Mouse (Mus musculus) embryonic facial prominence, embryonic 13.5 days (tissue): ENCODE results near the gene Olfm2. TPM values are rescaled to one million over a fixed set of nuclear protein-coding genes. Genes with fewer than 3 reads are reported as not detected.
"Not testable (repeated sequence)": the region's sequence is repeated elsewhere in the genome, so short reads cannot be mapped to it uniquely, and the experiment has no call there.

ENCODE experiments used
- ATAC-seq: fragments of 200-750 bp; cut with Nextera tagmentation; 2 replicates; pipeline ENCODE4 v1.8.0; 2017; ENCODE audit warnings: low read depth; ENCODE audit not compliant: insufficient number of reproducible peaks, insufficient read depth, low FRiP score, low TSS enrichment
- H3K27ac ChIP-seq: fragments of 300-500 bp; sonication (generic); 2 replicates; pipeline ENCODE4 v1.5.1; 2015; ENCODE audit warnings: moderate library complexity, mild to moderate bottlenecking, inconsistent platforms
- H3K27me3 ChIP-seq: fragments of 300-500 bp; sonication (generic); 2 replicates; pipeline ENCODE4 v1.6.1; 2015; ENCODE audit warnings: mild to moderate bottlenecking, inconsistent platforms
- H3K36me3 ChIP-seq: fragments of 300-500 bp; sonication (generic); 2 replicates; pipeline ENCODE4 v1.6.1; 2015; ENCODE audit warnings: mild to moderate bottlenecking, inconsistent platforms
- H3K4me1 ChIP-seq: fragments of 300-500 bp; sonication (generic); 2 replicates; pipeline ENCODE4 v1.6.1; 2015; ENCODE audit warnings: inconsistent platforms
- H3K4me2 ChIP-seq: fragments of 300-500 bp; sonication (generic); 2 replicates; pipeline ENCODE4 v1.6.1; 2015; ENCODE audit warnings: moderate library complexity, mild to moderate bottlenecking, inconsistent platforms
- H3K4me3 ChIP-seq: fragments of 300-500 bp; sonication (generic); 2 replicates; pipeline ENCODE4 v1.5.1; 2015; ENCODE audit warnings: mild to moderate bottlenecking, inconsistent platforms
- H3K9ac ChIP-seq: fragments of 300-500 bp; sonication (generic); 2 replicates; pipeline ENCODE4 v1.6.1; 2015; ENCODE audit warnings: mild to moderate bottlenecking, inconsistent platforms
- H3K9me3 ChIP-seq: fragments of 300-500 bp; sonication (generic); 2 replicates; pipeline ENCODE4 v1.6.1; 2016; ENCODE audit warnings: inconsistent platforms
- WGBS: fragments of 180-500 bp; shearing (Covaris S2); methylation state at CpG from one replicate; pipeline ENCODE4 v1.1.7; 2015; ENCODE audit warnings: mixed read lengths; 5-methylcytosine and 5-hydroxymethylcytosine counted together
- polyA plus RNA-seq: library from polyadenylated mRNA; unstranded; fragments of >200 nt; fragmentation: Nextera tagmentation; extraction: Ambion mirVana; gene quantifications from 2 replicates; pipeline ENCODE4 v1.2.1, GENCODE M21; 2015

Gene Olfm2
- polyA plus RNA-seq, 1 experiment from 2014 or later = 15.9 TPM

DNA sequence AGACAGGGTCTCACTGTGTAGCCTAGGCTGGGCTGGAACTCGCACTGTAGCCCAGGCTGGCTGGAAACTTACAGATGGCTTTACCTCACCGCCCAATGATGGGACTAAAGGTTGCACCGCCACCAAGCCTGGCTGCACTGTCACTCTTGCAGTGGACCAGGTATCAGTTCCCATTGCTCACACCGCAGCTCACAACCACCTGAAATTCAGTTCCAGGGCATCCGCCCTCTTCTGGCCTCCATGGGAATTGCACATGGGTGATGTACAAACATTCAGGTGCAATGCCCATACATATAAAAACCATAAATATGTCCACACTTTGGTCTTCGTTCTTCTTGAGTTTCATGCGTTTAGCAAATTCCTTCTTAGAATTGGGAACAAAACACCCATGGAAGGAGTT is 30.8 kb downstream of the Olfm2 start:
- H3K27me3 ChIP-seq = no peaks in the 10 kb centered on the region
- no peak overlapping the region for H3K4me2 ChIP-seq
- H3K27ac ChIP-seq = no peak overlapping the region
- no peaks in the 10 kb centered on the region for H3K9me3 ChIP-seq
- no peak overlapping the region for H3K4me3 ChIP-seq
- H3K4me1 ChIP-seq = no peaks in the 10 kb centered on the region
- 72% methylated on average over 7 of the region's 7 CpGs for WGBS
- H3K9ac ChIP-seq = no peak overlapping the region
- H3K36me3 ChIP-seq = no peaks in the 10 kb centered on the region
- 0 out of 2 replicates have a peak, but pooled peaks have one; percentile 26 for ATAC-seq

DNA sequence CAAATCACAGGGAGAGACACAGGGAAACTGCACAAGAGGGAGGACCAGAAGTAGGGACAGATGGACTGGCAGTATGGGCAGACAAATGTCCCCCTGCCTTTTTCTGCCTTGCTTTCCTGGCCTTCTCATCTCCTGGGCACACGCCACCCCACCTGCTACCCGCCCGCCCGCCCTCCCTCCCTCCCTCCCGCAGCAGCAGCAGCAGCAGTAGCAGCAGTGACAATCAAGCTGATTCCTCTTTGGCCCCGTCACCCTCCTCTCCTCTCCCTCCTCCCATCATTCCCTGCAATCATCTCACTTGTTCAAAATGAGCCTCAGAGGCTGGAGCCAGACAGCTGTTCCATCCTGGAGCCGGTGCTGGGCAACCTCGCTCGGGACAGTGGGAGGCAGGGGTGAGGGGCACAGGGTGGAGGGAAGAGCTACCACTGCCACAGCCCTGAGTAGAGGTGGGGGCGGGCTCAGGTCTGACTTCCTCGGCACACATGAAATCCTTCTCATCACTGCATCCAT is 32.6 kb downstream of the Olfm2 start:
- Histone ChIP-seq H3K4me2 (no peak overlapping the region), H3K4me3 (no peak overlapping the region), H3K27ac (no peak overlapping the region), H3K9ac (no peak overlapping the region), H3K9me3 (no peaks in the 10 kb centered on the region), H3K36me3 (no peaks in the 10 kb centered on the region), H3K4me1 (no peaks in the 10 kb centered on the region), H3K27me3 (no peaks in the 10 kb centered on the region)
- 29% methylated on average over 7 of the region's 11 CpGs for WGBS
- ATAC-seq = no peak

DNA sequence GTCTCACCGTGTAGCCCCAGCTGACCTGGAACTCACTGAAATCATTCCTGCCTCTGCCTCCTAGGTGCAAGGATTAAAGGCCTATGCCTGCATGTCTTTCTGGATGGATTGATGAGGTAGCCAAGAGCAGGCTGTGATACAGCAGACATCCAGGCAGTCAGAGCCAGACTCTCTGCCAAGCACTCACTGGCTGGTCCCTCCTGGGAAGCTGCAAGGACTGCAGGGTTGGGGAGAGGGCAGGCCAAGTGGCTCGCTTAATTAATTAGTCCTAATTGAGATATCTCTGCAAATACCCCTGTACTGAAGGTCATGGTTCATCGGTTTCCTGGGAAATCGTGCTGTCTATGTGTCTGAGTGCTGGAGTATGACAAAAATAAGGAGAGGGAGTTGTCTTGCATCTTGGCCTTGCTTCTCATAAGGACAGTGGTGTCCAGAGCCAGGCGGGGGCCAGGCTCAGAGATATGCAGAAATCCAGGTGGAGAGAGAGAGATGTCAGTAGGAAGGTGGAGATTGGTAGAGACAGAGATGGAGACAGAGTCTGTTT is 33.1 kb downstream of the Olfm2 start:
- Histone ChIP-seq H3K9ac (no peak overlapping the region), H3K36me3 (no peaks in the 10 kb centered on the region), H3K4me3 (no peak overlapping the region), H3K4me2 (no peak overlapping the region), H3K4me1 (no peaks in the 10 kb centered on the region), H3K9me3 (no peaks in the 10 kb centered on the region), H3K27ac (no peak overlapping the region), H3K27me3 (no peaks in the 10 kb centered on the region)
- 70% methylated on average over 5 of the region's 5 CpGs for WGBS
- no peak for ATAC-seq

DNA sequence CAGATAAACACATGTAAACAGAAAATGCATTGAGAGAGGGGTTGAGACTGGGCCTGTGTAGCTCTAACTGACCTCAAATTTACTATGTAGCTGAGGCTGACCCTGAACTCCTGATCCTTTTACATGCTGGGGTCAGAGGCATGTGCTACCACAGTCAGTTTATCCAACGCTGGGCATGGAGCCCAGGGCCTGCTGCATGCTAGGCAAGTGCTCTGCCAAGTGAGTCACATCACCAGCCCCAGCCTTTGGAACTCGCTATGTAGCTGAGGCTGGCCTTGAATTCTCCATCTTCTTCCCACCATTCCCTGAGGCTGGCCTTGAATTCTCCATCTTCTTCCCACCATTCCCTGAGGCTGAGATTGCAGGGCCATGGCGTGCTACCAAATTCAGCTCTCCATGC is 35.7 kb downstream of the Olfm2 start:
- Histone ChIP-seq H3K36me3 (no peaks in the 10 kb centered on the region), H3K9ac (no peak overlapping the region), H3K4me1 (no peaks in the 10 kb centered on the region), H3K4me2 (no peak overlapping the region), H3K9me3 (no peaks in the 10 kb centered on the region), H3K27ac (no peak overlapping the region), H3K4me3 (no peak overlapping the region), H3K27me3 (no peaks in the 10 kb centered on the region)
- no peak for ATAC-seq
- 82% methylated on average over 3 of the region's 3 CpGs for WGBS

DNA sequence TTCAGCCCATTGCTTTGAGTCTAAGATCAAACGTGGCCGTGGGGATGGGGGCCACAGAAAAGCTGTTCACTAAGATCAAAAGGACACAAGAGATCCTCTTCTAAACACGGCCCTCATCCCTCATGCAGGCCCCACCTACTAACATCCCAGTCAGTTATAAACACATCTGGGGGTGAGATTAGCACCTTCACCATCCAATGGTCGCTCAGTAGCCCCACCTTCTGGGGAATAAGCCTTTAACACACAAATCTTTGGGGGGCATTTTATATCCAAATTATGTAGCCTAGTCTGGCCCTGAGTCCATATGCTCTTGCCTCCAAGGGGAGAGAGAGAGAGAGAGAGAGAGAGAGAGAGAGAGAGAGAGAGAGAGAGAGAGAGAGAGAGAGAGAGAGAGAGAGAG is 40.2 kb downstream of the Olfm2 start:
- no peak overlapping the region for H3K9ac ChIP-seq
- H3K36me3 ChIP-seq = no peaks in the 10 kb centered on the region
- no peaks in the 10 kb centered on the region for H3K4me1 ChIP-seq
- H3K4me2 ChIP-seq = no peak overlapping the region
- H3K27ac ChIP-seq = no peak overlapping the region
- 49% methylated on average over 4 of the region's 4 CpGs for WGBS
- H3K4me3 ChIP-seq = no peak overlapping the region
- no peaks in the 10 kb centered on the region for H3K27me3 ChIP-seq
- no peak for ATAC-seq
- no peaks in the 10 kb centered on the region for H3K9me3 ChIP-seq

DNA sequence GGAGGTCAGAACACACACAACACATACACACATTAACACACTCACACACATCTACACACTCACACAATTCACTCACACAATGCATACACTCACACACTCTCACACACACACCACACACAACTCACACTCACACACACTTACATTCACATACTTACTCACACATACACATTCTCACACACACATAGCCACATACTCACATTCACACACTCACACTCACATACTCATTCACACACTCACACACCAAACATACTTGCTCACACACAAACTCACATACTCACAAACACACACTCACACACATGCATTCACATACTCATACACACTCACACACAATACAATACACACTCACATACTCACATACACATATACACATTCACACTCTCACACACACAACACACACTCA is 40.7 kb downstream of the Olfm2 start:
- H3K4me1 ChIP-seq = no peaks in the 10 kb centered on the region
- no peaks in the 10 kb centered on the region for H3K36me3 ChIP-seq
- no peak for ATAC-seq
- H3K27me3 ChIP-seq = no peaks in the 10 kb centered on the region
- no peaks in the 10 kb centered on the region for H3K9me3 ChIP-seq
- H3K27ac ChIP-seq = no peak overlapping the region
- no peak overlapping the region for H3K4me2 ChIP-seq
- no peak overlapping the region for H3K4me3 ChIP-seq
- no peak overlapping the region for H3K9ac ChIP-seq

DNA sequence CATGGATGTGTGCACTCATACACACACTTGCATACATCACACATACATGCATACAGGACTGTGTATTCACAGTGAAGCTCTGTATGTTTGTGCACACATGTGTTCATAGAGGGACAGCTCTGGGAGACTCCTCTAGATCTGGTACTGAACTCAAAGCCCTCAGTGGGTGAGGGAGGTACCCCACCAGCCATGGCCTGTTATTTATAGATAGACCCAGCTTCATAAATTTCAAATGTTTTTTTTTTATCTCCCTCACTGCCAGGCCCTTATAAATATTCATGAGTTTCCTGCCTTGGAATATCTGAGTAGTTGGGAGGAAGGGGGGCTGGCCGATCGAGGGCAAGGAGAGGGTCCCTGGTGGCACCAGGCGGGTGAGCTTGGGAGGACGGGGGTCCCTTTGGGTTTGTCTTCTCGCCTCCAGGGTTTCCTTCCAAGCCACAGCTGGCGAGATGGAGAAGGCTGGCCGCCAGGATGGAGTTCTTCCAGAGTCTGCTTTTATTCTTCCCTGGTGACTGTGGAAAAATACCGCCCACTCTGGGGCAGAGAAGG is 42.2 kb downstream of the Olfm2 start:
- H3K27ac ChIP-seq = no peak overlapping the region
- no peaks in the 10 kb centered on the region for H3K4me1 ChIP-seq
- no peak for ATAC-seq
- no peak overlapping the region for H3K4me2 ChIP-seq
- no peaks in the 10 kb centered on the region for H3K27me3 ChIP-seq
- no peak overlapping the region for H3K4me3 ChIP-seq
- WGBS = 66% methylated on average over 8 of the region's 8 CpGs
- H3K9me3 ChIP-seq = no peaks in the 10 kb centered on the region
- no peak overlapping the region for H3K9ac ChIP-seq
- no peaks in the 10 kb centered on the region for H3K36me3 ChIP-seq

DNA sequence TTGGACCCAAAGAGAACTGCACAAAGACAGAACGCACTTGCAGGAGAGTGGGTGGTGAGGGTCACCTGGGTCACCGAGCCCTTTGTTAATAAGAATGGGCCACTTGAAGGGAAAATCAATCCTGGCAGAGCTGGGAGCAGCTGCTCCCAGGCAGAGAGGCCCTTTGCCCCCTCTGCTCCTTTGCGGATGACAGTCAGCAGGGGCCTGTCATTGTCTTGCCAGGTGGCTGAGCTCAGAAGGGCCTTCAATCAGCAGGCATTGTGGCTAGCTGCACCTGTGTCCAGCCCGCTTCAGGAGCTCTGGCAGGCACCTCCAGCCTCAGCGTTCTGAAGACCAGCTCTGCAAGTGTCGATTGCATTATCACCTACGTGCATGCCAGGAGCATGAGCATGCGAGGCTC is 48.7 kb downstream of the Olfm2 start:
- no peak for ATAC-seq
- Histone ChIP-seq H3K27ac (no peak overlapping the region), H3K4me2 (no peak overlapping the region), H3K4me3 (no peak overlapping the region), H3K36me3 (no peaks in the 10 kb centered on the region), H3K9ac (no peak overlapping the region), H3K9me3 (no peaks in the 10 kb centered on the region), H3K27me3 (peaks cover 37% of the 10 kb centered on the region), H3K4me1 (peaks cover 8% of the 10 kb centered on the region)
- whole genome bisulfite sequencing = 33% methylated on average over 8 of the region's 8 CpGs

DNA sequence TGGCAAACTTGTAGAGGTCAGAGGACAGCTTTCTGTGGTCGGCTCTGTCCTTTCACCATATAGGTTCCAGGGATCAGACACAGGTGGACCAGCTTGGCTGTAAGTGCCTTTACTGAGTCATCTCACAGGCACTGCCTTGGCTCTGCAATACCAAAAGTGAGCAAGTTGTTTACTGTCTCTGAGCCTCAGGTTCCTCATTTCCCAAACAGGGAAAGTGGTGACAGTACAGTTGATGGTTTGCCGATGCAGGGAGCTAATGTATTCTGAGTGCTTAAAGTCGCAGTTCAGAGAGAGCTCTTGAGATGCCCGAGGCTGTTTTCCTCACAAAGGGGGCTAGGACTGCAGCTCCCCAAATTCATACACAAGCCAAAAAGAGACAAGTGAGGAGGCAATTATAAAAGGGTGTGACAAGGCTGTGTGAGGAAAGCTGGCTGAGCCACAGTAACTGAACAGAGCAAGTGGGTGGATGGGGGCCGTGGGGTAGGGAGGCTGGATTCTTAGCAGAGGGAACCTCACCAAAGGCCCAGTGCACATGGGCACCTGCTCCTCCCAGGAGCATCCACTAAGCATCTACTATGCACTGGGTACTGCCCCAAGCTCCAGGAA is 49.9 kb downstream of the Olfm2 start:
- peaks cover 37% of the 10 kb centered on the region for H3K27me3 ChIP-seq

DNA sequence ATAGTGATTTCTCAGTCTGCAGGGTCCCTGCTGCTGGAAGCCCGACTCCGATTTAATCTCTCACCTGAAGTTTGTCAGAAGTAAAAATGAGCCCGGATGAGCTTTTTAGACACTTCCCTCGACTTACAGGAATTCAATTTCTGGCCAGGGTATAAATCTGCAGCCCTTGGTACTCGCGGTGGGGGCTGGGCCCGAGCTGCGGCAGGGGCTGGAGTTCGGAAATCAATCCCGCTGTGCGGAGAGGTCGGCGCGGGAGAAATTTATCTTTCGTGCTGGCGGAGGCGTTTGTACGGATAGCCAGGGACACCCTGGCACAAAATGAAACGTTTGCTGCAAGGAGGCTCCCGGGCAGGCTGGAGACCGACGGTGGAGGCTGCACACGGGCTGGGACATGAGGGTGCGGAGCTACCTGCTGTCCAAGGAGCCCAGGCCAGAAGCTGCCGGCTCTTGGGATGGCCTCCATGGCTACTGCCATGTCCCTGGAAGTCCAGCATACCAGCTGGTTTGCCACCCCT is 51.4 kb downstream of the Olfm2 start:
- Histone ChIP-seq H3K4me3 (peak overlapping the region; percentile 32), H3K4me2 (peak overlapping the region; percentile 58), H3K4me1 (peaks cover 8% of the 10 kb centered on the region), H3K27me3 (peaks cover 37% of the 10 kb centered on the region), H3K27ac (no peak overlapping the region), H3K36me3 (no peaks in the 10 kb centered on the region), H3K9ac (peak overlapping the region; percentile 67), H3K9me3 (no peaks in the 10 kb centered on the region)
- no peak for ATAC-seq
- WGBS = 3% methylated on average over 25 of the region's 25 CpGs

More for the DNA sequence above, 49.9 kb downstream of the Olfm2 start:
- Histone ChIP-seq H3K4me3 (no peak overlapping the region), H3K9me3 (no peaks in the 10 kb centered on the region), H3K9ac (no peak overlapping the region), H3K4me2 (no peak overlapping the region), H3K36me3 (no peaks in the 10 kb centered on the region), H3K4me1 (peaks cover 8% of the 10 kb centered on the region), H3K27ac (no peak overlapping the region)
- ATAC-seq = no peak
- WGBS = 58% methylated on average over 5 of the region's 5 CpGs

DNA sequence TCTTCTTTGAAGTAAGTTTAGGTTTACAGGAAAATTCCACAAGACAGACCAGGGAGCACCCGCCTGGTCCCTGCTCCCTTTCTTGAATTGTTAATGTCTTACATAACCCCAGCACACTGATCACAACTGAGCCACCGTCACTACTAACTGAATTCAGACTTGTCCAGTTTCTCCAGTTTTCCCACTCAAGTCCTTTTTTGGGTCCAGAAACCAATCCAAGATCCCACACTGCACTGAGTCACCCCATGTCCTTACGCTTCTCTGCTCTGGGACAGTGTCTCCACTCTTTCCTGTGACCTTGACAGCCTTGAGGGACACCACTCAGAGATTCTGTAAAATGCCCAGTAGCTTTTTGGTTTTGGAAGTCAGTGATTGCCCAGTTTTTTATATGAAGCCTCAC is 53.3 kb downstream of the Olfm2 start:
- Histone ChIP-seq H3K27ac (no peak overlapping the region), H3K27me3 (peaks cover 37% of the 10 kb centered on the region), H3K4me1 (peaks cover 8% of the 10 kb centered on the region), H3K4me2 (no peak overlapping the region), H3K36me3 (no peaks in the 10 kb centered on the region), H3K4me3 (no peak overlapping the region), H3K9me3 (no peaks in the 10 kb centered on the region), H3K9ac (no peak overlapping the region)
- 81% methylated on average over 3 of the region's 3 CpGs for WGBS
- no peak for ATAC-seq

DNA sequence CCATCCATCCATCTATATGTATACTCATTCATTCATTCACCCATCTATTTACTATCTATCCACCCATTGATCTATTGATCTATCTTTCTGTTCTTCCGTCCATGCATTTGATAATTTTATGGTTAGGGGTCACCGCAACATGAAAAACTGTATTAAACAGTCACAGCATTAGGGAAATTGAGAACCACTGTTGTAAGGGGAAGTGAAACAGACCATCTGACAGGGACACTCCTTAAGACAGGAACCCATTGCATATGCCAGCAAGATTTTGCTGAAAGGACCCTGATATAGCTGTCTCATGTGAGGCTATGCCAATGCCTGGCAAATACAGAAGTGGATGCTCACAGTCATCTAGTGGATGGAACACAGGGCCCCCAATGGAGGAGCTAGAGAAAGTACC is 55.7 kb downstream of the Olfm2 start:
- H3K27ac ChIP-seq, H3K36me3 ChIP-seq, H3K4me2 ChIP-seq, H3K4me1 ChIP-seq, ATAC-seq, H3K4me3 ChIP-seq, H3K9me3 ChIP-seq, H3K9ac ChIP-seq: not testable (repeated sequence)
- WGBS = 83% methylated on average over 2 of the region's 2 CpGs
- H3K27me3 ChIP-seq = peaks cover 20% of the 10 kb centered on the region
